Mouse (Mus musculus): ENCODE measurements around the gene 2310011J03Rik.

DNA sequence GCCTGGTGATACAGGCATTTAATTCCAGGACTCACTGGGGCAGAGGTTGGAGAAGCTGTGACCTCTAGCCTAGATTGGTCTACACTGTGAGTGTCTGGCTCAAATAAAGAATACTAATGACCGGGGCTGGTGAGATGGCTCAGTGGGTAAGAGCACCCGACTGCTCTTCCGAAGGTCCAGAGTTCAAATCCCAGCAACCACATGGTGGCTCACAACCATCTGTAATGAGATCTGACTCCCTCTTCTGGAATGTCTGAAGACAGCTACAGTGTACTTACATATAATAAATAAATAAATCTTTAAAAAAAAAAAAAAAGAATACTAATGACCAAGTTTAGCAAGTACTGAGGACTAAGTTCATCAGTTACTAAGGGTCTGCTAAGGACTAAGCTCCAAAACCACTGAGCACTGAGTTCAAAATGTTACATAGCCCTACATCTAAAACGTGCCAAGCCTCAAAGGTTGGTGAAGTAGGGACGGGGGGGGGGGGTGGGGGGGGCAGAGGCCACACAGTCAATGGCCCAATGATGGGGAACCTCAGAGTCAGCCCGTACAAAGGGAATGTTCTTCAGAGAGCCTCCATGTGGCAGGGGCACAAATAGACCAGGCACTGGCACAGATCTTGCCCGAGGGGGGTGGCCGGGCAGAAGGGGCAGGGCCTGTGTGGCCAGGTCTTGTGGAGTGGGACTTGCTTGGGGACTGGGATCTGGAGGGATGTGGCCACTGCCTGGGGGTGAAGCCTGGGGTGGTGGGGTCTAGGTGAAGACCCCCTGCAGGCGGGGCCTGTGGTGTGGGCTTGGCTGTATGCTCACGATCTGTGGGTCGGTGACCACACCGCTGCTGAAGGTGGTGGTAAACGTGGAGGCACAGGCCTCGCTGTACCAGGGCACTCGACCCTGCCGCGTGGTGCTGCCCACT, 4.0 kb upstream of the 2310011J03Rik start:
- TF ChIP-seq CTCF (IDR thresholded peaks at IDR 0.05) = no peak
- TF ChIP-seq POLR2A (IDR thresholded peaks at IDR 0.05; ENCODE audit: insufficient read depth, low read depth, low read length) = no peak
